Mouse (Mus musculus) forebrain, embryonic 16.5 days (tissue): ENCODE data around the gene Commd1. TPM values are rescaled to one million over a fixed set of nuclear protein-coding genes. Genes with fewer than 3 reads are reported as not detected.

Source experiments
- ATAC-seq: fragments of 200-750 bp; cut with Nextera tagmentation; 2 replicates; pipeline ENCODE4 v1.8.0; 2017; ENCODE audit warnings: mild to moderate bottlenecking, moderate library complexity
- H3K27ac ChIP-seq: fragments of 300-500 bp; sonication (generic); 2 replicates; pipeline ENCODE4 v1.5.1; 2014; ENCODE audit warnings: low read length, control low read depth
- H3K27me3 ChIP-seq: fragments of 300-500 bp; sonication (generic); replicated peaks from 2 replicates; pipeline ENCODE4 v1.6.1; 2014; ENCODE audit warnings: low read length; ENCODE audit not compliant: control insufficient read depth, insufficient read depth
- H3K36me3 ChIP-seq: fragments of 300-500 bp; sonication (generic); 2 replicates; pipeline ENCODE4 v1.6.1; 2014; ENCODE audit not compliant: control insufficient read depth, insufficient read depth
- H3K4me1 ChIP-seq: fragments of 300-500 bp; sonication (generic); replicated peaks from 2 replicates; pipeline ENCODE4 v1.6.1; 2014; ENCODE audit warnings: low read length; ENCODE audit not compliant: control insufficient read depth, insufficient read depth
- H3K4me2 ChIP-seq: fragments of 300-500 bp; sonication (generic); 2 replicates; pipeline ENCODE4 v1.6.1; 2014; ENCODE audit warnings: mild to moderate bottlenecking, low read length, control low read depth
- H3K4me3 ChIP-seq: fragments of 300-500 bp; sonication (generic); replicated peaks from 2 replicates; pipeline ENCODE4 v1.5.1; 2014; ENCODE audit warnings: mild to moderate bottlenecking, low read length, control low read depth
- H3K9ac ChIP-seq: fragments of 300-500 bp; sonication (generic); replicated peaks from 2 replicates; pipeline ENCODE4 v1.6.1; 2014; ENCODE audit warnings: low read depth, low read length, control low read depth
- H3K9me3 ChIP-seq: fragments of 300-500 bp; sonication (generic); 2 replicates; pipeline ENCODE4 v1.6.1; 2016; ENCODE audit warnings: low read length; ENCODE audit not compliant: control insufficient read depth
- WGBS: fragments of 180-500 bp; shearing (Covaris S2); extraction: QIAGEN DNeasy Blood & Tissue Kit; methylation state at CpG from one replicate; pipeline ENCODE4 v1.1.7; 2014; 5-methylcytosine and 5-hydroxymethylcytosine counted together
- polyA plus RNA-seq: library from polyadenylated mRNA; unstranded; fragments of >200 nt; fragmentation: Nextera tagmentation; extraction: Ambion mirVana; gene quantifications from 2 replicates; pipeline ENCODE4 v1.2.1, GENCODE M21; 2015

Gene Commd1
- polyA plus RNA-seq, 1 experiment from 2014 or later, result 225 TPM

DNA sequence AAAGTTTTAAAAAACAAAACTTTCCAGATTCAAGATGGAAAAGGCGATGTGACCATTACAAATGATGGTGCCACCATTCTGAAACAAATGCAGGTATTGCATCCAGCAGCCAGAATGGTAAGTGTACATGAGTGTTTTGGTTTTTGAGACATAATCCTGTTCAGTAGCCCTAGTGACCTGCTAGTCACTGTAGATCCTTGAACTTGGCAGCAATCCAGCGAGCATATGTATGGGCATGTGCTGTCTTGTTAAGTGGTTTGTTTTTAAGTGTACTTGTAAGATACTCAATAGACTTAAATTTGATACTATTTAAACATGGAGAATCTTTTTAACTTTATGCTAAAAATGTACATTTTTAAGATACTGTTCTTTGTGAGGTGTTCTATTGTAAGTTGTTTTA lies 12.1 kb upstream of the Commd1 start:
- Histone ChIP-seq H3K27ac (no peak overlapping the region), H3K4me3 (no peak overlapping the region), H3K36me3 (peaks cover 31% of the 10 kb centered on the region), H3K27me3 (no peaks in the 10 kb centered on the region), H3K9me3 (no peaks in the 10 kb centered on the region), H3K4me2 (no peak overlapping the region), H3K4me1 (peaks cover 14% of the 10 kb centered on the region), H3K9ac (no peak overlapping the region)
- no peak for ATAC-seq
- 84% methylated on average over 2 of the region's 2 CpGs for WGBS

- H3K4me2 ChIP-seq, result peak overlapping the region; percentile 80
- ATAC-seq, result no peak
- peak overlapping the region; percentile 74 for H3K4me3 ChIP-seq
- no peaks in the 10 kb centered on the region for H3K27me3 ChIP-seq
- H3K36me3 ChIP-seq, result peaks cover 14% of the 10 kb centered on the region
- 9% methylated on average over 14 of the region's 14 CpGs for WGBS
- H3K9ac ChIP-seq, result peak overlapping the region; percentile 50
- no peak overlapping the region for H3K27ac ChIP-seq
- H3K9me3 ChIP-seq, result no peaks in the 10 kb centered on the region
- H3K4me1 ChIP-seq, result peaks cover 14% of the 10 kb centered on the region
Observed at GRCm38 (mm10) chr11:22991218-22991835, 9.1 kb upstream of the Commd1 start.

DNA sequence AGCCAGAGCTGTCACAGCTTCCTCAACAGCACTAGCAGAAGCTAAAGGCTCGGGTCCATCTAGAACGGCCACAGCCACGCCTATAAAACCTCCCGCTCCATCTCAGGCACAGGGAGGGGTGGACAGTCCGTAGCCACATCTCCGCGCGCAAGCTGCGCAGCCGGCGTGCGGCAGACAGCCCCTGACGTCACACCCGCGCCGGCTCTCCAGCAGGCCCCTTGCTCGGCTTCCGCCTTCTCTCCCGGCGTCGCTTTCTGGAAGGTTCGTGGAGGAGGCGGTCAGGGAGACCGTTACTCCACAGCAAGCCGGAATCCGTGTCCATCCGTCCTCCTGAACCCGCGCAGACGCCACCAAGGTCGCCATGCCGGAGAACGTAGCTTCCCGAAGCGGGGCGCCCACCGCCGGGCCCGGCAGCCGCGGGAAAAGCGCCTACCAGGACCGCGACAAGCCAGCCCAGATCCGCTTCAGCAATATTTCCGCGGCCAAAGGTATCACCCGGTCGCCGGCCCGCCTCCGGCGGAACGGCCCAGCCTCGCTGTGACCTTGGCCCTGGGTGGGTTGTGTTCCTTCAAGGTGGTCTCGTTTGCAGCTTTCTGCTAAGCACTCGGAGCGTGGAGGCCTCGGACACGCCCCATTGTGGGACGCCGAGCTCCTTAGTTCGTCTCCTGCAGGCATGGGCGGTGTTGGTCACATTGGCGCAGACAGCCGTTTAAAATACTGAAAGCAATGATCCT lies 8.4 kb upstream of the Commd1 start, which contains the start of gene Cct4:
TSS of gene Cct4 (plus strand) at position 127 of the 734 bp plus-strand sequence.
- H3K9me3 ChIP-seq, result no peaks in the 10 kb centered on the region
- H3K27ac ChIP-seq, result peak within 1 kb of the TSS; percentile 90
- H3K4me1 ChIP-seq, result peaks cover 14% of the 10 kb centered on the region
- under 1% methylated on average over 66 of the region's 66 CpGs for WGBS
- no peaks in the 10 kb centered on the region for H3K27me3 ChIP-seq
- peak within 1 kb of the TSS; percentile 74 for H3K4me3 ChIP-seq
- ATAC-seq, result peak; percentile 98
- H3K9ac ChIP-seq, result peak within 1 kb of the TSS; percentile 84
- H3K36me3 ChIP-seq, result peaks cover 9% of the 10 kb centered on the region; the same call in 1 of the 2 replicates
- H3K4me2 ChIP-seq, result peak within 1 kb of the TSS; percentile 80

GRCm38 (mm10) chr11:22989786-22990185 lies 7.6 kb upstream of the Commd1 start:
- WGBS, result 52% methylated on average over 1 of the region's 1 CpGs
- peak; percentile 3; the same call in 1 of the 2 replicates for ATAC-seq
- H3K9me3 ChIP-seq, result no peaks in the 10 kb centered on the region
- H3K9ac ChIP-seq, result peak overlapping the region; percentile 84
- peak overlapping the region; percentile 90 for H3K27ac ChIP-seq
- peak overlapping the region; percentile 50 for H3K4me2 ChIP-seq
- H3K36me3 ChIP-seq, result peaks cover 6% of the 10 kb centered on the region; the same call in 1 of the 2 replicates
- H3K4me1 ChIP-seq, result peaks cover 14% of the 10 kb centered on the region
- no peaks in the 10 kb centered on the region for H3K27me3 ChIP-seq
- H3K4me3 ChIP-seq, result peak overlapping the region; percentile 74

GRCm38 (mm10) chr11:22987357-22987756 lies 5.2 kb upstream of the Commd1 start:
- H3K36me3 ChIP-seq, result no peaks in the 10 kb centered on the region
- H3K4me3 ChIP-seq, result no peak overlapping the region
- H3K4me2 ChIP-seq, result no peak overlapping the region
- WGBS, result 53% methylated on average over 2 of the region's 2 CpGs
- no peak overlapping the region for H3K9ac ChIP-seq
- no peaks in the 10 kb centered on the region for H3K27me3 ChIP-seq
- no peaks in the 10 kb centered on the region for H3K9me3 ChIP-seq
- H3K4me1 ChIP-seq, result peaks cover 14% of the 10 kb centered on the region
- no peak for ATAC-seq
- no peak overlapping the region for H3K27ac ChIP-seq

DNA sequence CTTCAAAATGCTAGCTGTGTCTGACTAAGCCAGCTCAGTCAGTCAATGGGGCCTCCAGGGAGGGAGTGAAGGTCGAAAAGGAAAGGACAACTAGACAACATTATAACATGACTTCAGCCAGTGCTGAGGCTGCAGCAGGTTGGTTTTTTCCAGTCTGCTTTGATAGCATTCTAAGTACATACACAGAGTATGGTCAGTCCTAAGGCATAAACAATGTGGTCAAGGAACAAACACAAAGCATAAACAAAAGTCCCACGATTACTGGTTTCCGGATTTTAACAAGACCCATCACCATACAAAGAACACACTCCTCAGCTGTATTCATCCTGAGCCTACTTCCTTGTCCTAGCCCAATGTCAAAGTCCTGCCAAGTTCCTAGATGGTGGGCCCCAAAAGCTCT lies 3.3 kb upstream of the Commd1 start:
- Histone ChIP-seq H3K4me1 (peaks cover 12% of the 10 kb centered on the region), H3K9me3 (no peaks in the 10 kb centered on the region), H3K9ac (no peak overlapping the region), H3K27me3 (no peaks in the 10 kb centered on the region), H3K36me3 (no peaks in the 10 kb centered on the region), H3K27ac (no peak overlapping the region), H3K4me3 (no peak overlapping the region), H3K4me2 (no peak overlapping the region)
- no peak for ATAC-seq
- WGBS, result 82% methylated on average over 3 of the region's 3 CpGs

GRCm38 (mm10) chr11:22982846-22983245 lies 664 bp upstream of the Commd1 start:
- Histone ChIP-seq H3K4me1 (peaks cover 9% of the 10 kb centered on the region), H3K4me2 (no peak overlapping the region), H3K9me3 (no peaks in the 10 kb centered on the region), H3K4me3 (no peak overlapping the region), H3K27me3 (no peaks in the 10 kb centered on the region), H3K36me3 (no peaks in the 10 kb centered on the region), H3K9ac (no peak overlapping the region), H3K27ac (no peak overlapping the region)
- WGBS, result 65% methylated on average over 6 of the region's 6 CpGs
- no peak for ATAC-seq

DNA sequence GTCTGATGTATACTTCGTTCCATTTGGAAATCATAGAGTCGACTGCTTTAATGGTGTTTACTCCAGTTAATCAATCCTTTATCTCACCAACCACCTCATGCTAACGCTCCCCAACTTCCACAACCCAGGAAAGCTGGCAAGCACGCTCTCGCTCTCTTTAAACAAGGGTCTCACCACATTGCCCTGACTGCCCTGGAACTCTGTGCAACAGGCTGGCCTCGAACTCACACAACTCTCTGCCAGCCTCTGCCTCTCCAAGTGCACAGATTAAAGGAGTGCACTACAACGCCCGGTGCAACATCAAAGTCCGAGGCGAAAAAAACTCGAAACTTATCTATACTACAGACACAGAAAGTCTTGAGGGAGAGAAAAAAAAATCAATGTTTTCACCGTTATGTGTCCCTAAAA lies 635 bp downstream of the Commd1 start:
- peak; percentile 22 for ATAC-seq
- 3% methylated on average over 12 of the region's 12 CpGs for WGBS
- no peaks in the 10 kb centered on the region for H3K9me3 ChIP-seq
- peak overlapping the region; percentile 78 for H3K9ac ChIP-seq
- peak overlapping the region; percentile 74 for H3K4me3 ChIP-seq
- peak overlapping the region; percentile 98 for H3K27ac ChIP-seq
- H3K36me3 ChIP-seq, result no peaks in the 10 kb centered on the region
- H3K4me1 ChIP-seq, result peaks cover 14% of the 10 kb centered on the region
- H3K4me2 ChIP-seq, result peak overlapping the region; percentile 60
- no peaks in the 10 kb centered on the region for H3K27me3 ChIP-seq

- Histone ChIP-seq H3K4me2 (peak overlapping the region; percentile 60), H3K4me3 (peak overlapping the region; percentile 74), H3K27me3 (no peaks in the 10 kb centered on the region), H3K36me3 (no peaks in the 10 kb centered on the region), H3K27ac (no peak overlapping the region), H3K4me1 (peaks cover 18% of the 10 kb centered on the region), H3K9me3 (no peaks in the 10 kb centered on the region), H3K9ac (peak overlapping the region; percentile 78)
- ATAC-seq, result no peak
- 45% methylated on average over 4 of the region's 4 CpGs for WGBS
Observed at GRCm38 (mm10) chr11:22981041-22981440, 1.1 kb downstream of the Commd1 start.
